Mouse (Mus musculus) bone marrow, adult 2 months (tissue): ENCODE measurements around the gene Ryr1. TPM values are rescaled to one million over a fixed set of nuclear protein-coding genes. Genes with fewer than 3 reads are reported as not detected.

Source experiments
- H3K27ac ChIP-seq: fragments of 200-500 bp; 2 replicates; pipeline ENCODE4 v1.5.1; 2012; ENCODE audit warnings: low read depth, mild to moderate bottlenecking, control low read depth, inconsistent platforms, low read length; ENCODE audit not compliant: control insufficient read depth, poor library complexity, insufficient read depth
- H3K4me1 ChIP-seq: fragments of 200-500 bp; 2 replicates; pipeline ENCODE4 v1.6.1; 2011; ENCODE audit warnings: low read length; ENCODE audit not compliant: control insufficient read depth, insufficient read depth
- H3K4me3 ChIP-seq: fragments of 200-500 bp; replicated peaks from 2 replicates; pipeline ENCODE3; 2011; ENCODE audit warnings: mild to moderate bottlenecking, low read depth, low read length, control low read depth; ENCODE audit not compliant: control insufficient read depth
- CTCF ChIP-seq: fragments of 200-500 bp; IDR thresholded peaks from 2 replicates; pipeline ENCODE4 v1.5.1; 2011; ENCODE audit warnings: low read length, control low read depth; ENCODE audit not compliant: control insufficient read depth, insufficient read depth
- POLR2A ChIP-seq: fragments of 200-500 bp; IDR thresholded peaks from 2 replicates; pipeline ENCODE4 v1.6.1; 2011; ENCODE audit warnings: low read depth, mild to moderate bottlenecking, control low read depth, low read length, borderline replicate concordance; ENCODE audit not compliant: control insufficient read depth
- WGBS: fragments of 180-500 bp; shearing (Covaris S2); methylation state at CpG from one replicate; pipeline ENCODE4 v1.1.7; 2018; 5-methylcytosine and 5-hydroxymethylcytosine counted together
- polyA plus RNA-seq: library from polyadenylated mRNA; stranded (reverse); fragments of >200 nt; gene quantifications from 2 replicates; pipeline ENCODE4 v1.2.4, GENCODE M21; 2011; ENCODE audit warnings: low replicate concordance; ENCODE audit not compliant: missing spikeins, insufficient read depth, insufficient read length

Gene Ryr1
- 0.93 and 2.7 TPM in 2 replicates for polyA plus RNA-seq

- TF ChIP-seq CTCF (no peak), POLR2A (no peak)
- Histone ChIP-seq H3K4me1 (no peaks in the 10 kb centered on the region; the same call in none of the 2 replicates), H3K27ac (no peak within 1 kb of the TSS), H3K4me3 (no peak within 1 kb of the TSS)
- WGBS, result under 1% methylated on average over 16 of the region's 16 CpGs
Measured at GRCm38 (mm10) chr7:29124970-29125369, at the start of gene Ryr1. Gene Ryr1 (minus strand): TSS chr7:29125179.

GRCm38 (mm10) chr7:29172390-29173016 lies 47.5 kb upstream of the Ryr1 start:
- 86% methylated on average over 32 of the region's 32 CpGs for whole genome bisulfite sequencing
- no peak for TF ChIP-seq CTCF
- no peak for TF ChIP-seq POLR2A

GRCm38 (mm10) chr7:29171562-29172097 lies 46.7 kb upstream of the Ryr1 start:
- H3K27ac ChIP-seq, result no peak overlapping the region
- WGBS, result 10% methylated on average over 34 of the region's 34 CpGs
- no peaks in the 10 kb centered on the region for H3K4me1 ChIP-seq
- H3K4me3 ChIP-seq, result no peak overlapping the region
- TF ChIP-seq CTCF, result no peak
- peak; percentile 17; the same call in 1 of the 2 replicates for TF ChIP-seq POLR2A

More at GRCm38 (mm10) chr7:29172390-29173016, 47.5 kb upstream of the Ryr1 start:
- Histone ChIP-seq H3K4me3 (no peak overlapping the region), H3K4me1 (no peaks in the 10 kb centered on the region), H3K27ac (no peak overlapping the region; the same call in 1 of the 2 replicates)

GRCm38 (mm10) chr7:29170755-29171561 lies 46.0 kb upstream of the Ryr1 start:
- H3K4me1 ChIP-seq, result no peaks in the 10 kb centered on the region
- no peak overlapping the region for H3K27ac ChIP-seq
- TF ChIP-seq POLR2A (no peak), CTCF (no peak)
- H3K4me3 ChIP-seq, result peak overlapping the region; percentile 40
- under 1% methylated on average over 43 of the region's 43 CpGs for WGBS

- WGBS, result under 1% methylated on average over 30 of the region's 30 CpGs
Measured at GRCm38 (mm10) chr7:29170066-29170754, 45.2 kb upstream of the Ryr1 start, which contains the start of the genes Ggn and Spred3. Gene Ggn (plus strand): TSS chr7:29170210. Gene Spred3 (minus strand): TSS chr7:29170411.

GRCm38 (mm10) chr7:29169231-29170065 lies 44.5 kb upstream of the Ryr1 start:
- TF ChIP-seq CTCF, result no peak
- no peak for TF ChIP-seq POLR2A
- peak overlapping the region; percentile 45 for H3K4me3 ChIP-seq
- H3K27ac ChIP-seq, result no peak overlapping the region
- 1% methylated on average over 34 of the region's 39 CpGs for WGBS
- no peaks in the 10 kb centered on the region for H3K4me1 ChIP-seq

More at GRCm38 (mm10) chr7:29170066-29170754, 45.2 kb upstream of the Ryr1 start, which contains the start of the genes Ggn and Spred3:
- TF ChIP-seq CTCF (no peak), POLR2A (no peak)
- H3K27ac ChIP-seq, result peak within 1 kb of the TSS; percentile 37; the same call in 1 of the 2 replicates
- no peaks in the 10 kb centered on the region for H3K4me1 ChIP-seq
- H3K4me3 ChIP-seq, result peak within 1 kb of the TSS; percentile 61

GRCm38 (mm10) chr7:29168791-29169230 lies 43.8 kb upstream of the Ryr1 start:
- TF ChIP-seq CTCF (no peak), POLR2A (no peak)
- Histone ChIP-seq H3K4me3 (no peak overlapping the region), H3K27ac (no peak overlapping the region), H3K4me1 (no peaks in the 10 kb centered on the region)
- 6% methylated on average over 14 of the region's 14 CpGs for WGBS

- no peak overlapping the region for H3K4me3 ChIP-seq
- TF ChIP-seq CTCF (no peak), POLR2A (no peak)
- no peaks in the 10 kb centered on the region for H3K4me1 ChIP-seq
- 48% methylated on average over 10 of the region's 10 CpGs for WGBS
- H3K27ac ChIP-seq, result no peak overlapping the region
Measured at GRCm38 (mm10) chr7:29168121-29168695, 43.2 kb upstream of the Ryr1 start.
